Mouse (Mus musculus): ENCODE measurements at regions not wholly inside any gene's neighbourhood (a gene's known extent, or its start where the extent isn't known, plus 50 kb on each side); places are given as distances from the start of the nearest gene placed in this dataset.

DNA sequence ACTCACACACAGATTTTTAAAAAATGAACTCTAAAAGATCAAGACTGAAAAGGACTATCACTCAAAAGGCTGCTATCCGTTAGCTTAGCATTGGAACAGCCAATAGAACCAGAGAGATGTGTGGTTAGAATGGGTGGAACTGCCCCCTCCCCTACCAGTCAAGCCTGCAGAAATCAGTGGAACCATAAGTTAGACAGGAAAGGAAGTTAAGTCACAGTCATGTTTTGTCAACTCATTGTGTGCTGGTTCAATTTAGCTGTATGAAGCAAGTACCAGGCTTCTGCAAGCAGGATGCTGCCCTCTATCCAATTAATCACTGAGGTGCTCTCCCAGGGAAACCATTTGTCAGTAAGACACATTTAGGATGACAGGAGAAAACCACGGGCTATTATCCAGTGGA lies 117.1 kb downstream of the Gm9817 start:
- TF ChIP-seq EP300 (IDR thresholded peaks at IDR 0.05; ENCODE audit: low read depth) (no peak), CTCF (IDR thresholded peaks at IDR 0.05; ENCODE audit: low read depth) (no peak)

Measured in heart, postnatal 0 days (tissue).